Mouse (Mus musculus): ENCODE data around the gene Maml2. TPM values are rescaled to one million over a fixed set of nuclear protein-coding genes. Genes with fewer than 3 reads are reported as not detected.

The Maml2 gene
- polyA plus RNA-seq, 1 experiment from 2014 or later, result 11.4 TPM

- Histone ChIP-seq H3K36me3 (ENCODE audit: control insufficient read depth, insufficient read depth, low read length) (no peaks in the 10 kb centered on the region), H3K4me2 (replicated peaks; ENCODE audit: low read depth, low read length) (no peak overlapping the region), H3K27ac (ENCODE audit: low read depth, low read length) (no peak overlapping the region), H3K9ac (ENCODE audit: low read depth, low read length) (no peak overlapping the region), H3K4me3 (ENCODE audit: low read depth, low read length) (no peak overlapping the region), H3K27me3 (ENCODE audit: control insufficient read depth, insufficient read depth, low read length) (no peaks in the 10 kb centered on the region), H3K4me1 (replicated peaks; ENCODE audit: control insufficient read depth, insufficient read depth, low read length) (no peaks in the 10 kb centered on the region; the same call in 1 of the 2 replicates), H3K9me3 (ENCODE audit: control insufficient read depth, low read length) (no peaks in the 10 kb centered on the region)
- DNase-seq (ENCODE audit: low spot score) (no peak), ATAC-seq (ENCODE audit: low FRiP score) (no peak)
- 100% methylated on average over 1 of the region's 1 CpGs for WGBS
Measured at GRCm38 (mm10) chr9:13446236-13446635, 148.5 kb downstream of the Maml2 start.

- no peak within 1 kb of the TSS for H3K27ac ChIP-seq (ENCODE audit: low read depth, low read length)
- DNase-seq (ENCODE audit: low spot score), result no peak
- no peaks in the 10 kb centered on the region for H3K27me3 ChIP-seq (ENCODE audit: control insufficient read depth, insufficient read depth, low read length)
- no peaks in the 10 kb centered on the region for H3K9me3 ChIP-seq (ENCODE audit: control insufficient read depth, low read length)
- WGBS, result 87% methylated on average over 4 of the region's 4 CpGs
- H3K4me2 ChIP-seq (replicated peaks; ENCODE audit: low read depth, low read length), result no peak within 1 kb of the TSS
- no peak for ATAC-seq (ENCODE audit: low FRiP score)
- H3K36me3 ChIP-seq (ENCODE audit: control insufficient read depth, insufficient read depth, low read length), result no peaks in the 10 kb centered on the region
- H3K9ac ChIP-seq (ENCODE audit: low read depth, low read length), result no peak within 1 kb of the TSS
- H3K4me1 ChIP-seq (replicated peaks; ENCODE audit: control insufficient read depth, insufficient read depth, low read length), result no peaks in the 10 kb centered on the region; the same call in 1 of the 2 replicates
- no peak within 1 kb of the TSS for H3K4me3 ChIP-seq (ENCODE audit: low read depth, low read length)
Measured at GRCm38 (mm10) chr9:13446703-13447285, 149.0 kb downstream of the Maml2 start, which contains the start of gene Gm17571. Gm17571 (minus strand) TSS chr9:13446753.

- WGBS, result 89% methylated on average over 3 of the region's 3 CpGs
- H3K27ac ChIP-seq (ENCODE audit: low read depth, low read length), result no peak overlapping the region
- no peak for ATAC-seq (ENCODE audit: low FRiP score)
Measured at GRCm38 (mm10) chr9:13448716-13449115, 151.0 kb downstream of the Maml2 start.

GRCm38 (mm10) chr9:13454651-13455123, 156.9 kb downstream of the Maml2 start:
- WGBS, result 14% methylated on average over 7 of the region's 7 CpGs
- Histone ChIP-seq H3K9ac (ENCODE audit: low read depth, low read length) (no peak overlapping the region), H3K4me1 (replicated peaks; ENCODE audit: control insufficient read depth, insufficient read depth, low read length) (no peaks in the 10 kb centered on the region; the same call in 1 of the 2 replicates), H3K4me3 (ENCODE audit: low read depth, low read length) (no peak overlapping the region), H3K27ac (ENCODE audit: low read depth, low read length) (peak overlapping the region; percentile 27; the same call in 1 of the 2 replicates), H3K9me3 (ENCODE audit: control insufficient read depth, low read length) (no peaks in the 10 kb centered on the region), H3K4me2 (replicated peaks; ENCODE audit: low read depth, low read length) (no peak overlapping the region), H3K27me3 (ENCODE audit: control insufficient read depth, insufficient read depth, low read length) (no peaks in the 10 kb centered on the region), H3K36me3 (ENCODE audit: control insufficient read depth, insufficient read depth, low read length) (no peaks in the 10 kb centered on the region)
- ATAC-seq (ENCODE audit: low FRiP score), result peak; percentile 56; the same call in 1 of the 2 replicates
- peak; percentile 37 for DNase-seq (ENCODE audit: low spot score)

More at GRCm38 (mm10) chr9:13448716-13449115, 151.0 kb downstream of the Maml2 start:
- no peak for DNase-seq (ENCODE audit: low spot score)
- no peaks in the 10 kb centered on the region for H3K9me3 ChIP-seq (ENCODE audit: control insufficient read depth, low read length)
- no peaks in the 10 kb centered on the region; the same call in 1 of the 2 replicates for H3K4me1 ChIP-seq (replicated peaks; ENCODE audit: control insufficient read depth, insufficient read depth, low read length)
- no peaks in the 10 kb centered on the region for H3K27me3 ChIP-seq (ENCODE audit: control insufficient read depth, insufficient read depth, low read length)
- H3K4me3 ChIP-seq (ENCODE audit: low read depth, low read length), result no peak overlapping the region
- H3K4me2 ChIP-seq (replicated peaks; ENCODE audit: low read depth, low read length), result no peak overlapping the region
- H3K9ac ChIP-seq (ENCODE audit: low read depth, low read length), result no peak overlapping the region
- H3K36me3 ChIP-seq (ENCODE audit: control insufficient read depth, insufficient read depth, low read length), result no peaks in the 10 kb centered on the region

- H3K4me1 ChIP-seq (replicated peaks; ENCODE audit: control insufficient read depth, insufficient read depth, low read length), result no peaks in the 10 kb centered on the region; the same call in 1 of the 2 replicates
- no peaks in the 10 kb centered on the region for H3K9me3 ChIP-seq (ENCODE audit: control insufficient read depth, low read length)
- no peak overlapping the region for H3K4me3 ChIP-seq (ENCODE audit: low read depth, low read length)
- H3K4me2 ChIP-seq (replicated peaks; ENCODE audit: low read depth, low read length), result no peak overlapping the region
- no peaks in the 10 kb centered on the region for H3K36me3 ChIP-seq (ENCODE audit: control insufficient read depth, insufficient read depth, low read length)
- WGBS, result 75% methylated on average over 1 of the region's 1 CpGs
- DNase-seq (ENCODE audit: low spot score), result no peak
- no peak overlapping the region for H3K27ac ChIP-seq (ENCODE audit: low read depth, low read length)
- no peak for ATAC-seq (ENCODE audit: low FRiP score)
- no peak overlapping the region for H3K9ac ChIP-seq (ENCODE audit: low read depth, low read length)
- H3K27me3 ChIP-seq (ENCODE audit: control insufficient read depth, insufficient read depth, low read length), result no peaks in the 10 kb centered on the region
Measured at GRCm38 (mm10) chr9:13455231-13455630, 157.5 kb downstream of the Maml2 start.

- 72% methylated on average over 6 of the region's 6 CpGs for WGBS
- Histone ChIP-seq H3K9ac (ENCODE audit: low read depth, low read length) (no peak overlapping the region), H3K27me3 (ENCODE audit: control insufficient read depth, insufficient read depth, low read length) (no peaks in the 10 kb centered on the region), H3K9me3 (ENCODE audit: control insufficient read depth, low read length) (no peaks in the 10 kb centered on the region), H3K4me2 (replicated peaks; ENCODE audit: low read depth, low read length) (no peak overlapping the region), H3K36me3 (ENCODE audit: control insufficient read depth, insufficient read depth, low read length) (no peaks in the 10 kb centered on the region), H3K4me1 (replicated peaks; ENCODE audit: control insufficient read depth, insufficient read depth, low read length) (no peaks in the 10 kb centered on the region; the same call in 1 of the 2 replicates), H3K27ac (ENCODE audit: low read depth, low read length) (no peak overlapping the region), H3K4me3 (ENCODE audit: low read depth, low read length) (no peak overlapping the region)
- DNase-seq (ENCODE audit: low spot score) (no peak), ATAC-seq (ENCODE audit: low FRiP score) (no peak)
Measured at GRCm38 (mm10) chr9:13457774-13458173, 160.0 kb downstream of the Maml2 start.

GRCm38 (mm10) chr9:13459371-13459770, 161.6 kb downstream of the Maml2 start:
- no peak overlapping the region for H3K4me2 ChIP-seq (replicated peaks; ENCODE audit: low read depth, low read length)
- ATAC-seq (ENCODE audit: low FRiP score) (no peak), DNase-seq (ENCODE audit: low spot score) (no peak)
- H3K4me3 ChIP-seq (ENCODE audit: low read depth, low read length), result no peak overlapping the region
- H3K27me3 ChIP-seq (ENCODE audit: control insufficient read depth, insufficient read depth, low read length), result no peaks in the 10 kb centered on the region
- no peaks in the 10 kb centered on the region; the same call in 1 of the 2 replicates for H3K4me1 ChIP-seq (replicated peaks; ENCODE audit: control insufficient read depth, insufficient read depth, low read length)
- no peak overlapping the region for H3K27ac ChIP-seq (ENCODE audit: low read depth, low read length)
- no peaks in the 10 kb centered on the region for H3K9me3 ChIP-seq (ENCODE audit: control insufficient read depth, low read length)
- H3K9ac ChIP-seq (ENCODE audit: low read depth, low read length), result no peak overlapping the region
- no peaks in the 10 kb centered on the region for H3K36me3 ChIP-seq (ENCODE audit: control insufficient read depth, insufficient read depth, low read length)
- WGBS, result 83% methylated on average over 1 of the region's 1 CpGs

GRCm38 (mm10) chr9:13460012-13460411, 162.3 kb downstream of the Maml2 start:
- no peak for ATAC-seq (ENCODE audit: low FRiP score)
- H3K9ac ChIP-seq (ENCODE audit: low read depth, low read length), result no peak overlapping the region
- H3K27me3 ChIP-seq (ENCODE audit: control insufficient read depth, insufficient read depth, low read length), result no peaks in the 10 kb centered on the region
- no peaks in the 10 kb centered on the region for H3K36me3 ChIP-seq (ENCODE audit: control insufficient read depth, insufficient read depth, low read length)
- no peak overlapping the region for H3K27ac ChIP-seq (ENCODE audit: low read depth, low read length)
- H3K9me3 ChIP-seq (ENCODE audit: control insufficient read depth, low read length), result no peaks in the 10 kb centered on the region
- 85% methylated on average over 3 of the region's 3 CpGs for WGBS
- H3K4me2 ChIP-seq (replicated peaks; ENCODE audit: low read depth, low read length), result no peak overlapping the region
- H3K4me1 ChIP-seq (replicated peaks; ENCODE audit: control insufficient read depth, insufficient read depth, low read length), result no peaks in the 10 kb centered on the region; the same call in 1 of the 2 replicates
- no peak overlapping the region for H3K4me3 ChIP-seq (ENCODE audit: low read depth, low read length)
- DNase-seq (ENCODE audit: low spot score), result no peak

- Histone ChIP-seq H3K4me2 (replicated peaks; ENCODE audit: low read depth, low read length) (no peak overlapping the region), H3K9me3 (ENCODE audit: control insufficient read depth, low read length) (no peaks in the 10 kb centered on the region), H3K4me3 (ENCODE audit: low read depth, low read length) (no peak overlapping the region), H3K27me3 (ENCODE audit: control insufficient read depth, insufficient read depth, low read length) (no peaks in the 10 kb centered on the region), H3K27ac (ENCODE audit: low read depth, low read length) (no peak overlapping the region), H3K4me1 (replicated peaks; ENCODE audit: control insufficient read depth, insufficient read depth, low read length) (no peaks in the 10 kb centered on the region; the same call in 1 of the 2 replicates), H3K36me3 (ENCODE audit: control insufficient read depth, insufficient read depth, low read length) (no peaks in the 10 kb centered on the region), H3K9ac (ENCODE audit: low read depth, low read length) (no peak overlapping the region)
- no peak for ATAC-seq (ENCODE audit: low FRiP score)
- no peak for DNase-seq (ENCODE audit: low spot score)
- WGBS, result 94% methylated on average over 1 of the region's 1 CpGs
Measured at GRCm38 (mm10) chr9:13460926-13461325, 163.2 kb downstream of the Maml2 start.

All from hindbrain, embryonic 11.5 days (tissue).